Mouse (Mus musculus): ENCODE measurements around the gene Smc6.

DNA sequence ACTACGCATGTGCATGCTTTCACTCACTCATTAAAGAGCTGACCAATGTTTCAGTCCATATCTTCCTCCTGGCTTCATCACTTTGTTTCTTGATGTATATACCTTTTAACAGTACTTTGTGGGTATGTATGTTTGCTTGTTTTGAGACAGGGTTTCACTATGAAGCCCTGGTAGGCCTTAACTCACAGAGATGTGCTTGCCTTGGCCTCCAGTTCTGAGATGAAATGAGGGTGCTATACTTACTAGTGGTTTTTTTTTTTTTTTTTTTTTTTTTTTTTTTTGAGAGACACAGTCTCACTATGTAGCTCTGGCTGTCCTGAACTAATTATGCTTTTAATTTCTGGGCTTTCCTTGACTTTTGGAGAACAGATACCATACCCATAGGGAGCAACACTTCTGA lies 18.2 kb upstream of the Smc6 start:
- TF ChIP-seq CTCF (IDR thresholded peaks at IDR 0.05; ENCODE audit: borderline replicate concordance, extremely low read depth, insufficient read depth, insufficient read length) (no peak), POLR2A (IDR thresholded peaks at IDR 0.05; ENCODE audit: borderline replicate concordance, extremely low read depth, insufficient read depth, insufficient read length, poor library complexity, severe bottlenecking) (no peak)

Measured in brain, embryonic 14.5 days (tissue).